25 mouse cellular contexts compared by ENCODE assay signal in the genomic region with DNA sequence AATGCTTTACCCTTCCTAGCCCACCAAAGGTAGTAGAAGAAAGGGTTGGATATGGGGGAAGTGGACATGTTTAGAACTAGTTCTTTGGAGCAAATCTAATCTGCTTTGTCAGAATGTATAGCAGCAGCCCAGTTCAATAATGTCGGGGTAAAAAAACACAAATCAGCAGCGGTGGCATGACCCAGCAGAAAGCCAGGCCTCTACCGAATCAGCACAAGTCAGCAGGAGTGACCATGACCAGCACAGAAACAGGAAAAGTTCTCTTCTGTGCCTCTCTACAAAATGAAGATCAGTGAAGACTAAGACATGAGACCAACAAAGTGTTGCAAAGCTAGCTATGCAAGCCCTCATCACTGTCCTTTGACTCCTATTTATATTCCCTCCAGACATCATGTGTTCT. TPM values are rescaled to one million over a fixed set of nuclear protein-coding genes. Genes with fewer than 3 reads are reported as not detected.
A peak's percentile ranks its signal among the peaks of the same experiment; 100 is the strongest.
DNase-seq lines count a peak whose midpoint lies in the region; ATAC-seq and TF ChIP-seq lines count a peak whose summit lies in the region.
"Had no signal": no experiment of that assay in that cellular context is flagged by ENCODE, and none has a peak within 500 bp of the region (broad histone marks: within the 10 kb centered on the region; RNA-seq: fewer than 3 reads in every experiment).

No protein-coding gene starts in this region.

- TF ChIP-seq RAD21 in CH12.LX (IDR thresholded peaks at IDR 0.05; ENCODE audit: low read depth, low read length) = no peak

- H3K9ac ChIP-seq in liver, embryonic 13.5 days = no peak overlapping the region
- H3K9ac ChIP-seq in liver, embryonic 11.5 days (ENCODE audit: low read depth, low read length) = no peak overlapping the region
- no peak overlapping the region for H3K9ac ChIP-seq in CH12.LX (ENCODE audit: insufficient read depth, low read depth)
- H3K9ac ChIP-seq in liver, embryonic 16.5 days (ENCODE audit: low read depth, low read length) = no peak overlapping the region
- H3K9ac ChIP-seq: embryonic facial prominence, embryonic 13.5 days; forebrain, embryonic 13.5 days; heart, embryonic 13.5 days; hindbrain, embryonic 12.5 days; hindbrain, embryonic 15.5 days had no signal

- no peaks in the 10 kb centered on the region for H3K27me3 ChIP-seq in liver, embryonic 13.5 days
- H3K27me3 ChIP-seq in liver, embryonic 11.5 days (replicated peaks; ENCODE audit: control insufficient read depth, insufficient read depth, low read length) = no peaks in the 10 kb centered on the region
- no peaks in the 10 kb centered on the region for H3K27me3 ChIP-seq in CH12.LX (replicated peaks)
- H3K27me3 ChIP-seq in liver, embryonic 16.5 days (ENCODE audit: control insufficient read depth, insufficient read depth, low read depth, low read length) = no peaks in the 10 kb centered on the region
- H3K27me3 ChIP-seq: embryonic facial prominence, embryonic 13.5 days; forebrain, embryonic 13.5 days; heart, embryonic 13.5 days; hindbrain, embryonic 12.5 days; hindbrain, embryonic 15.5 days had no signal

- peaks cover 72% of the 10 kb centered on the region for H3K36me3 ChIP-seq in liver, embryonic 13.5 days
- peaks cover 9% of the 10 kb centered on the region; the same call in 1 of the 2 replicates for H3K36me3 ChIP-seq in liver, embryonic 11.5 days (ENCODE audit: control insufficient read depth, insufficient read depth, low read length)
- H3K36me3 ChIP-seq in CH12.LX (replicated peaks in 1 of 2; ENCODE audit: control insufficient read depth in 1 of 2, insufficient read depth in 1 of 2, low read length in 1 of 2) = peaks cover 4 to 25% of the 10 kb centered on the region in 2 experiments
- H3K36me3 ChIP-seq in liver, embryonic 16.5 days (ENCODE audit: control insufficient read depth, insufficient read depth) = peaks cover 59% of the 10 kb centered on the region

- in situ Hi-C loops in CH12.LX (cut with MboI; ENCODE audit: low pct_ligation_motif_present, low pct_unique_long_range_greater_than_20kb, low sequenced_read_pairs) = no loop called here

- dilution Hi-C loops in CH12.LX (cut with MboI; ENCODE audit: extremely low pct_ligation_motif_present, extremely low pct_unique_long_range_greater_than_20kb, low sequenced_read_pairs) = no loop called here

- no peak for TF ChIP-seq POLR2A in CH12.LX (IDR thresholded peaks at IDR 0.05; ENCODE audit: low read depth, low read length)

- H3K79me2 ChIP-seq in CH12.LX (replicated peaks; ENCODE audit: control insufficient read depth, extremely low read depth, insufficient read depth, poor library complexity, severe bottlenecking) = no peaks in the 10 kb centered on the region

- peak; percentile 58; the same call in 1 of the 2 replicates for ATAC-seq in liver, embryonic 13.5 days (ENCODE audit: low read depth)
- ATAC-seq in liver, embryonic 11.5 days (replicated peaks; ENCODE audit: low FRiP score) = no peak
- 0 out of 2 replicates have a peak, but pooled peaks have one; percentile 27 for ATAC-seq in liver, embryonic 16.5 days (ENCODE audit: low read depth)
- no peak for ATAC-seq in granulocyte monocyte progenitor cell, adult 5-6 weeks (replicated peaks; ENCODE audit: poor library complexity, severe bottlenecking)
- ATAC-seq: activated CD4-positive, CD25-positive, alpha-beta regulatory T cell, adult 4 months; CD4-positive, CD25-positive, alpha-beta regulatory T cell, adult 4 months; forebrain, embryonic 13.5 days; forebrain, embryonic 16.5 days had no signal

- 0 out of 2 replicates have a peak overlapping the region, but pooled peaks have one; percentile 6 for H3K27ac ChIP-seq in liver, embryonic 13.5 days
- no peak overlapping the region for H3K27ac ChIP-seq in liver, embryonic 11.5 days (ENCODE audit: low read depth, low read length)
- no peak overlapping the region for H3K27ac ChIP-seq in CH12.LX (ENCODE audit: insufficient read depth, low read depth)
- no peak overlapping the region for H3K27ac ChIP-seq in liver, embryonic 16.5 days (ENCODE audit: low read length)
- H3K27ac ChIP-seq: embryonic facial prominence, embryonic 13.5 days; forebrain, embryonic 10.5 days; forebrain, embryonic 13.5 days; heart, adult 2 months; heart, embryonic 10.5 days; heart, embryonic 13.5 days; hindbrain, embryonic 12.5 days; hindbrain, embryonic 15.5 days had no signal

- no peak overlapping the region for H3K4me2 ChIP-seq in liver, embryonic 13.5 days
- H3K4me2 ChIP-seq in liver, embryonic 11.5 days = no peak overlapping the region
- no peak overlapping the region for H3K4me2 ChIP-seq in CH12.LX (ENCODE audit: insufficient read depth, low read depth, poor library complexity, severe bottlenecking)
- no peak overlapping the region for H3K4me2 ChIP-seq in liver, embryonic 16.5 days (ENCODE audit: low read depth, low read length)
- H3K4me2 ChIP-seq: embryonic facial prominence, embryonic 13.5 days; forebrain, embryonic 13.5 days; heart, embryonic 13.5 days; hindbrain, embryonic 12.5 days; hindbrain, embryonic 15.5 days had no signal

- 74% methylated on average over 3 of the region's 3 CpGs for WGBS in liver, embryonic 13.5 days (ENCODE audit: insufficient replicate concordance)
- 88% methylated on average over 3 of the region's 3 CpGs for WGBS in liver, embryonic 11.5 days
- 74% methylated on average over 3 of the region's 3 CpGs for WGBS in liver, embryonic 16.5 days (ENCODE audit: insufficient replicate concordance)

- TF ChIP-seq EP300 in CH12.LX (IDR thresholded peaks at IDR 0.05; ENCODE audit: low read length) = no peak

- DNase-seq in liver, embryonic 13.5 days = no peak
- DNase-seq in liver, embryonic 11.5 days (ENCODE audit: low spot score) = no peak
- peak; percentile 9 for DNase-seq in CH12.LX (ENCODE audit: extremely low read depth)
- peak; percentile 25 for DNase-seq in adipocyte (ENCODE audit: low spot score)
- DNase-seq in spleen, adult 18-20 months = no peak
- DNase-seq: adrenal gland, postnatal 10 days; adrenal gland, postnatal 36 days; cerebellum, adult 11 months; cerebellum, adult 2 months; cerebellum, adult 9-11 months; cerebellum, postnatal 25 days; gastrocnemius, postnatal 25 days; heart, adult 2 months had no signal

- TF ChIP-seq CTCF in CH12.LX (conservative IDR thresholded peaks at IDR 0.05 in 1 of 2, IDR thresholded peaks at IDR 0.05 in 1 of 2; ENCODE audit: low read depth in 2 of 2, low read length in 2 of 2) = no peak

- H3K4me1 ChIP-seq in liver, embryonic 13.5 days (replicated peaks) = 0 out of 2 replicates have a peak, but pooled peaks cover 2% of the 10 kb centered on the region
- H3K4me1 ChIP-seq in liver, embryonic 11.5 days (replicated peaks; ENCODE audit: control insufficient read depth, insufficient read depth, low read length) = no peaks in the 10 kb centered on the region
- peaks cover 0 to 14% of the 10 kb centered on the region in 2 experiments; a peak in 1 of 4 replicates for H3K4me1 ChIP-seq in CH12.LX (ENCODE audit: control insufficient read depth in 1 of 2, insufficient read depth in 2 of 2)
- H3K4me1 ChIP-seq in liver, embryonic 16.5 days (ENCODE audit: control insufficient read depth, low read depth, low read length) = no peaks in the 10 kb centered on the region
- H3K4me1 ChIP-seq: forebrain, embryonic 10.5 days; forebrain, embryonic 13.5 days; heart, embryonic 10.5 days; heart, embryonic 13.5 days; hindbrain, embryonic 12.5 days; hindbrain, embryonic 15.5 days had no signal

- no peak overlapping the region for H3K4me3 ChIP-seq in liver, embryonic 13.5 days (replicated peaks)
- no peak overlapping the region for H3K4me3 ChIP-seq in liver, embryonic 11.5 days (ENCODE audit: low read depth, low read length)
- H3K4me3 ChIP-seq in CH12.LX (replicated peaks in 1 of 3; ENCODE audit: low read depth in 2 of 3, low read length in 2 of 3, poor library complexity in 1 of 3) = no peak overlapping the region
- H3K4me3 ChIP-seq in liver, embryonic 16.5 days (ENCODE audit: low read depth, low read length) = no peak overlapping the region
- H3K4me3 ChIP-seq: embryonic facial prominence, embryonic 13.5 days; forebrain, embryonic 10.5 days; forebrain, embryonic 13.5 days; heart, adult 2 months; heart, embryonic 10.5 days; heart, embryonic 13.5 days; hindbrain, embryonic 12.5 days; hindbrain, embryonic 15.5 days had no signal

- H3K9me3 ChIP-seq in liver, embryonic 13.5 days (replicated peaks) = no peaks in the 10 kb centered on the region
- H3K9me3 ChIP-seq in liver, embryonic 11.5 days (ENCODE audit: control insufficient read depth, low read length) = no peaks in the 10 kb centered on the region
- H3K9me3 ChIP-seq in CH12.LX (replicated peaks; ENCODE audit: low read length) = no peaks in the 10 kb centered on the region
- H3K9me3 ChIP-seq in liver, embryonic 16.5 days (replicated peaks; ENCODE audit: control insufficient read depth, low read length) = no peaks in the 10 kb centered on the region
- H3K9me3 ChIP-seq: embryonic facial prominence, embryonic 13.5 days; forebrain, embryonic 10.5 days; forebrain, embryonic 13.5 days; heart, embryonic 10.5 days; heart, embryonic 13.5 days; hindbrain, embryonic 12.5 days; hindbrain, embryonic 15.5 days had no signal

TF ChIP-seq in CH12.LX, 34 proteins besides CTCF, POLR2A, EP300 and RAD21 (continues in another document):
- no peak for TF ChIP-seq ETS1 (conservative IDR thresholded peaks at IDR 0.05; ENCODE audit: low read depth, low read length)
- no peak for TF ChIP-seq BHLHE40 (IDR thresholded peaks at IDR 0.05; ENCODE audit: low read depth, low read length)
- no peak for TF ChIP-seq MYC (IDR thresholded peaks at IDR 0.05; ENCODE audit: low read depth, low read length)
- no peak for TF ChIP-seq IRF4 (IDR thresholded peaks at IDR 0.05; ENCODE audit: low read depth, low read length)

RNA-seq across cellular contexts. Expression of a gene that starts 9.0 kb away (rescaled TPM):
- 41.0 and 44.8 TPM in 2 replicates for polyA plus RNA-seq in liver, embryonic 13.5 days (2015; fragmentation: Nextera tagmentation; extraction: Ambion mirVana)
- polyA plus RNA-seq in liver, embryonic 11.5 days (2014; fragmentation: Nextera tagmentation; extraction: Ambion mirVana) = 28.0 and 35.7 TPM in 2 replicates
- 2.5 and 3.4 TPM in 2 replicates for total RNA-seq in CH12.LX (2012; rRNA removed)
- 4.4 and 5.0 TPM in 2 replicates for total RNA-seq in CH12.LX (2014; rRNA removed)
- 5.7 and 6.1 TPM in 2 replicates for polyA plus RNA-seq in CH12.LX (2012; ENCODE audit: insufficient read length, low read depth)
- 49.1 and 49.5 TPM in 2 replicates for polyA plus RNA-seq in liver, embryonic 16.5 days (2015; fragmentation: Nextera tagmentation; extraction: Ambion mirVana)
- total RNA-seq in granulocyte monocyte progenitor cell, adult 5-6 weeks (2014; fragmentation: Nextera tagmentation) = 15.4 and 15.5 TPM in 2 replicates
- total RNA-seq in granulocyte monocyte progenitor cell, adult 5-6 weeks (2017) = 8.7 and 16.2 TPM in 2 replicates

RNA-seq across cellular contexts. Expression of a gene that starts 9.0 kb away (rescaled TPM):
- polyA plus RNA-seq in liver, embryonic 13.5 days (2015; fragmentation: Nextera tagmentation; extraction: Ambion mirVana) = 41.5 and 58.7 TPM in 2 replicates
- 24.0 and 26.1 TPM in 2 replicates for polyA plus RNA-seq in liver, embryonic 11.5 days (2014; fragmentation: Nextera tagmentation; extraction: Ambion mirVana)
- total RNA-seq in CH12.LX (2012; rRNA removed) (7.7 and 9.7 TPM in 2 replicates), CH12.LX (2014; rRNA removed) (11.4 and 13.5 TPM in 2 replicates)
- polyA plus RNA-seq in CH12.LX (2012; ENCODE audit: insufficient read length, low read depth) = 15.0 and 16.7 TPM in 2 replicates
- polyA plus RNA-seq in liver, embryonic 16.5 days (2015; fragmentation: Nextera tagmentation; extraction: Ambion mirVana) = 58.9 TPM in 2 replicates
- 14.5 and 20.0 TPM in 2 replicates for total RNA-seq in granulocyte monocyte progenitor cell, adult 5-6 weeks (2014; fragmentation: Nextera tagmentation)
- total RNA-seq in granulocyte monocyte progenitor cell, adult 5-6 weeks (2017) = 18.6 and 20.1 TPM in 2 replicates

Comparison
In these comparisons a context has a peak if more than half of its experiments do, and no peak if none do; other contexts are left out.
1. ATAC-seq: peak in liver, embryonic 13.5 days (single experiment) and liver, embryonic 16.5 days (single experiment); none in liver, embryonic 11.5 days (single experiment) and granulocyte monocyte progenitor cell, adult 5-6 weeks (single experiment).
2. DNase-seq: peak in CH12.LX (single experiment) and adipocyte (single experiment); none in liver, embryonic 13.5 days (single experiment), liver, embryonic 11.5 days (single experiment) and spleen, adult 18-20 months (0 of 2).